Mouse (Mus musculus): ENCODE measurements around the gene Zfp169. TPM values are rescaled to one million over a fixed set of nuclear protein-coding genes. Genes with fewer than 3 reads are reported as not detected.

The Zfp169 gene
- polyA plus RNA-seq (2012; rRNA removed) = 12.0 and 13.3 TPM in 2 replicates

DNA sequence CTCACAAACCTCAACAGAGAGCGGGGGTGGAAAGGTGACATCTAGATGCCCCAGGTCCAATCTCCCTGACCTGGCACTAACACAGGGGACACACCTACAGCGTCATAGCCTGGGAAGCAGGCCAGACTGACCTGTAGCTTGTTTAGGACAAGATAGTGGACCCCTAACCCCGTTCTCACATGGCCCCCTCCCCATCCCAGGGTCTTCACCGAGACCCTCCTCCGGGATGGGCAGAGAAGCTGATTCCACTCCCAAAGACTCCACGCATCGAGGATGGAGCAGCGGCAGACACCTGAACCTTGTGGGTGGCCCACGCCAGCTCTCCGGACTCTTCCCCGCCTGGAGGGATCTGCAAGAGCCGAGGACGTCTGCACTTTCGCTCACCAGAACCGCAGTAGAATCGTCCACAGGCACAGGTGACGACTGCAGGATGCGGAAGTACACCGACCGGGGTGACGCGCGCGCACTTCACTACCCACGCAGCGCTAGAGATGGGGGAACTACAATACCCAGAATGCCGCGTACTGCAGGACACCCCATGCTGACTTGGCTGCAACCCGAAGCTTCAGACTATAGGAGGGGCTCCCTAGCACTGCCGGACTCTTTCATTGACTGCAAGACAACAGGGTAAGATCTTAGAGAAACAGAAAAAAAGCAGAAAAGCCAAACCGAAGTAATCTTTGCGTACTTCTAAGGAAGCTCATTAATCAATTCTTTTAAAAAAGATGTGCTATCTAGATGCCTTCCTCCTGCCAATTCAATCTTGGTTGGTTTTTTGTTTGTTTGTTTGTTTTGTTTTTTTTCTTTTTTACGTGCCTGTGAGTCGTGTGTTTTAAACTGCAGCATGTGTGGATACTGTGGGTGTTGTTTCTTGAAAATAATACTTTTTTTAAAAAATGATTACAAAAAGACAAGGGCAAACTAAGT, at the start of gene Zfp169, which contains the start of gene A830005F24Rik:
Gene Zfp169 (minus strand): TSS at position 449 of the 927 bp plus-strand sequence.
Gene A830005F24Rik (plus strand): TSS at position 568 of the 927 bp plus-strand sequence.
- DNase-seq (ENCODE audit: extremely low spot score in 1 of 2, low spot score in 1 of 2) = peak; percentile 92

DNA sequence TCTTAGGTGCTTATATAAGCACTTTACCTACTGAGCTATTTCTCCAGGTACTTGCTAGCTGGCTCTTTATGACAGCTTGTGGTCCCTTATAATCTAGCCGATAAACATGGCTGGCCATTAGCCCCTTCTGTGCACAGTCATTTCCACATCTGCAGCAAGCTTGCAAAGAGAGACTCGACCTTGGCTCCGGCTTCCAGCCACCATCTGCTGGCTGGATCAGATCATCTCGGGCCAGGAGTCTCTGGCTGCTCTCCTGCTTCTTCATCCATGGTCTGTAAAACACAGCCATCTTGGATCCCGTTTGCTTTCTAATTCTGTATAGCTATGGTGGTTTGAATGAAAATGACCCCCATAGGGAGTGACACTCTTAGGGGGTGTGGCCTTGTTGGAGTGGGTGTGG, 49.1 kb upstream of the Zfp169 start:
- no peak for DNase-seq (ENCODE audit: extremely low spot score in 1 of 2, low spot score in 1 of 2)

DNA sequence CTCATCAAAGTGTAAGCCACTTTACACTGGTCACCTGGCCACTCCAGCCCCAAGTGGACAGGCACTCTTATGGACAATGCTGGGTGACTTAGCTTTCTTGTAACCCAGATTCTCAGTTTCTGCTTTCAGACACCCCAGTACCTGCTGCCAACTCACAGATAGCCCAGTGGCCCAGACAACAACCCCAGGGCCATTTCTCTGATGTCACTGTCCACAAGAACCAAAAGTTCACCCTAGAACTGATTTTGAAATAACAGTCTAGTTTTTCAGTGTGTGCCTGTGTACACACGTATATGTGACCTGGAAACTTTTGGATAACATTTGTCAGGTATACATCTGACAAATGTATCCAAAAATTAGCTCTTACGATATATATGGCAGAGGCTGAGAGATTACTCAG, 48.2 kb upstream of the Zfp169 start:
- no peak for DNase-seq (ENCODE audit: extremely low spot score in 1 of 2, low spot score in 1 of 2)

DNA sequence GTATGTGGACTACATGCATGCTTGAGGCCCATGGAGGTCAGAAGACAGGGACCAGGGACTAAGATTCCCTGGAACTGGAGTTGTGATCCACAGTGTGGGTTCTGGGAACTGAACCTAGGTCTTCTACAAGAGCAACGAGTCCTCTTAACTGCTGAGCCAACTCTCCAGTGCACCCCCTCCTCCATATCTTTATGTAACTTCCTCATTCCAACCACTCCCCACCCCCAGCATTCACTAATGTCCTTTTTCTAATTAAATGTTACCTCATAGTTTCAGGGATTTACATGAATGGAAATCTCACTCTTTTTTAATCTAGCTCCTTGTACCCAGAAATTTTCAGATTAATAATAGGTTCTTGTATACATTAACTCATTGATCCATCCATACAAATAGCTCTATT, 42.7 kb upstream of the Zfp169 start:
- DNase-seq (ENCODE audit: extremely low spot score in 1 of 2, low spot score in 1 of 2) = no peak

DNA sequence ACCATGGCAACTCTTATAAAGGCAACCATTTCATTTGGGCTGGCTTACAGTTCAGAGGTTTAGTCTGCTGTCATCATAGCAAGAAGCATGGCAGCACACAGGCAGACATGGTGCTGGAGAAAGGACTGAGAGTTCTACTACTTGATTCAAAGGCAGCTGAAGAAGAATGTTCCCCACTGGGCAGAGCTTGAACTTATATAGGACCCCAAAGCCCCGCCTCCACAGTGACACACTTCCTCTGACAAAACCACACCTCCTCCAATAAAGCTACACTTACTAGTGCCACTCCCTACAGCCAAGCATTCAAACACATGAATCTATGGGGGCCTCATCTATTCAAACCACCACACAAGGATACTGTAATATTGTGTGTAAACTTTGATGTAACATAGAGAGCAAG, 41.3 kb upstream of the Zfp169 start:
- no peak for DNase-seq (ENCODE audit: extremely low spot score in 1 of 2, low spot score in 1 of 2)

DNA sequence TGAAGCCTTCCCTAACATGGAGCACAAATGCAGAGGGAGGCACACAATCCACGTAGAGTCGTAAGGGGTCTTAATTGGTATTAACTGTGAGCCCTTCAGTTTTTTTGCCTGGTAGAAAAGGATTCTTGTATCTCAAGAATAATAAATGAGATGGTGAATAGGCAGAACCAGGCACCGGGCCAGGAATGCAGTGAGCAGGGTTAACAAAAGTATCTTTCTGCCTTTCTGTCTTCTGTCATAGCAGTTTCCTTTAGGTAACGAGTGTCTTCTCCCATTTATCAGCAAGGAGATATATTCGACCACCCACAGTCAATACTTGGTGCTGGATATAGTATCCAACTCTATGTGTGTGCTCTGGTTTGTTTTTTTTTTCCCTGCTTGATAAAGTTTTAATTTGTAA, 40.3 kb upstream of the Zfp169 start:
- no peak for DNase-seq (ENCODE audit: extremely low spot score in 1 of 2, low spot score in 1 of 2)

DNA sequence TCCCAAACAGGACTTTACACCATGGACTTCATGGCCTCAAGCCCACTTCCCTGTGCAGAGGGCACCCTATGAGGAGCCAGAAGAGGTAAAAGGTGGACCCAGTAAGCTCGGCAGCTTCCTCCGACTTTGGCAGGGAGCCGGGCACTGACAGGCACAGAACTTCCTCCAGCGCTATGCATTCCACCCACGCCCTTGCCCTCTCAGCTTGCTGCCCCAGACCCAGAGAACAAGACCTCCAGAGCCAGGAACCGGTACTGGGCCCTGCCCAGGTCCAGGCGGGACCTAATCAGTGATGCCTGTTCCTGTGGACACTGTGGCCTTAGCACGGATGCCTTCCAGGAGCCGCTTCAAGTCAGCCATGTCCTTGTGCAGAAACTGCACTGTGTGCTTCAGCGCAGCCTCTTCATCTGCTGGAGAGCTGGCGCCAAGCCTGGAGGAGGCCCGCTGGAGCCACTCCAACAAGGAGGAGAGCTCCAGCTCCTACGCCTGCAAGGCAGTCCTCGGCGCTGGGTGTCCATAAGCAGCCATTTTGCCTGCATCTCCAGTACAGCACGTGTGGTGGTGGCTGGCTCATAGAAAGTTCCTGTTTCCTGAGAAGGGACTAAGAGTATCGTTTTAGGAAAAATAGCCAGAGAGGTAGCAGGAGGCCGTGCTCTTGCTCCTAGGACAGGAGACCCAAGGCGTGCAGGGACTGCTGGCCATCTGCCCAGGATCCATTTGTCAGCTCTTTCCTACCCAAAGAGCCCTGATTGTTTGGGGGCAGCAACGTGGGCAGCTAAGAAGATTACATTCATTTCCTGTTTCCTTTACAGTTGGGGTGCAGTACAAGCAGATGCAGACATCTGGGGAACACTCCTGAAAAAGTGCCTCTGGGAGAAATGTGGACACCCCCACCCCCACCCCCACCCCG, 39.2 kb upstream of the Zfp169 start:
- DNase-seq (ENCODE audit: extremely low spot score in 1 of 2, low spot score in 1 of 2) = peak; percentile 88 to 95

DNA sequence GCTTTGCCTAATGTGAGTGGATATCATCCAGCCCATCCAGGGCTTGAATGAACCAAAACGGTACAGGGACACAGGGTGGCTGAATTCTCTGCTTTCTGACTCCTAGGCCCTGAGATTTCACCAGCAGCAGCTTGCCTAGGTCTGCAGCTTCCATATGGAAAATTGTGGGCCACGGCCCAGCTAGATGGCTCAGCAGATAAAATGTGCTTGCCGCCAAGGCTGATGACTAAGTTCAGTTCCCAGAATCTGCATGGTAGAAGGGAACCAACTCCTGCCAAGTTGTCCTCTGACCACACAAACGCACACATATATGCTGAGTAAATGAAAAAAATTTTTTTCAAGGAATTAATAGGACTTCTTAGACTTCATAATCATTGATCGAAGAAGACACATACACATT, 35.0 kb upstream of the Zfp169 start:
- DNase-seq (ENCODE audit: extremely low spot score in 1 of 2, low spot score in 1 of 2) = no peak

DNA sequence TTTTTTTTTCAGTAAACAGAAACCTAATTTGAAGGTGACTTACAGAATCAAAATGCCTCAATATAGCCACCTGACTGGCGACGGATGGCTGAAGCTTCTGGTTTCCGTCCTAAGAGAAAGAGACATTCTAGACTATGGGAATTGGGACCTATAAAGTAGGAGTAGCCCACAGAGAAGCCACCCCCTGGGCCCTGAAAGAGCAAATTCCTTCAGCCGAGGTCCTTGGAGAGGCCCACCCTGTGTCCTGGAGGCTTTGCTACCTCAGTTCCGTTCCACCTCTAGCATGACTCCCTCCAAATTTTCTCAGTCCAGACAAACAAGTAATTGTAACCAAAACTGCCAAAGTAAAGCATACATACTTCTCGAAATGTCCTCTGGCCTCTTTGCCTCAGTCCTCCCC, 34.4 kb upstream of the Zfp169 start:
- DNase-seq (ENCODE audit: extremely low spot score in 1 of 2, low spot score in 1 of 2) = no peak

DNA sequence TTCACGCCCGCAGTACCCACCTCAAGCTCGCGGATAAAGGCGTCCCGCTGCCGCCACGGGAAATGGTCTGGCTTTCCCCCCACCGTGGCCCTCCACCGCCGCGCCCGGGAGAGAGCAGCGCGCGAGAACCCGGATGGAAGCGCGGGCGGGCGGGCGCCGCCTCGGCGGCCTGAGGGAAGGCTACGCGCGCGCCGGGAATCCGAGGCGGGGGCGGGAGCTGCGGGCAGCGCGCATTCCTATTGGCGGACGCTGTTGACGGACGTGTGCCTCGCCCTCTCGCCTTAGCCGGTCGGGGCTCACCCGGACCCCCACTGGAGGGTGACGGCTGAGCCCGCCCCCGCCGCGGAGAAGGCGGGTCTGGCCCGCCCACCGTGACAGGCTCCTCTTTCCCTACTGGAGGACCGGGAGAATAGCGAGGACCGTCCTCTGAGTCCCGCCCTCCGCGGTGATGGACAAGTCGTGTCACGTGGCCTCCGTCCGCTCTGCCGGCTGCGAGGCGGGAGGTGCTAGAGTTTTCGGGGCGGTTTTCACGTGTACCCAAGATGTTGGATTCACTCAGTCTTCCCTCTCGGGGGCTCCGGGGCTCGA, 33.2 kb upstream of the Zfp169 start:
- peak; percentile 99 for DNase-seq (ENCODE audit: extremely low spot score in 1 of 2, low spot score in 1 of 2)

DNA sequence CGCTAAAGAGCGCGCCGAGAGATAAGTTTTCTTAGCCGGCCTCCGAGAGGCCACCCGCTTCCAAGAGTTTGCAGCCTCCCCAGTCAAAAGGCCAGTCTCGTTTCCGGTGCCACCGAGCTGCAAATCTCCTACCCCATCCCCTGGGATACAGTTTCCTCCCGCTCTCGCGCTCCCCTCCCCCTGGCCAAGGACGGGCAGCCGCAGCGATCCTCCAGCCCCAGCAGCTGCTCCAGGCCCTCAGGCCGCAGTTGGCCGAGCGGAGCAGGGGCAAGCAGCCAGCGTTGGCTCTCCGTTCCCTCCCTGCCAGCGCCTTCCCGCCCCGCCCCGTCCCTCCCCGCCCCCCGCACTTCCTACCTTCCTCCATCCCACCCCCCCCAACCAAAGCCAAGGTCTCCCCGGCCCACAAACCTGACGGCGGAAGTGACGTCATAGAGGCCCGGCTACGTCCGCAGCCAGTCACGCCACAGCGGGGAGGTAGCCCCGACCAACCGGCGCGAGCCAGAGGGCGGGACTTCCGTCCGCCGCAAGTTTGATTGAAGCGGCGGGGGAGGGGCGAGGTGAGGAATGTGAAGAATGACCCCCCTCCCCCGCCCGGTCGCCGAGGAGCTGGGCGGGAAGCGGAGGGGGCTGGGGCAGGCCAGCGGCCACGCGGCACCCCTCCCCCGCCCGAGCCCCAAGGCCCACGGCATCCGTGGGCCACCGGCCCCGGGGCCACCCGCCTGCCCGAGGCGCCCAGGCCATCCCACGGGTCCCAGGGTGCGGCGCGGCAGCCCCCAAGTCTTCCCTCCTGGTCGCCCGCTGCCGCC, 32.4 kb upstream of the Zfp169 start:
- DNase-seq (ENCODE audit: extremely low spot score in 1 of 2, low spot score in 1 of 2) = peak; percentile 91 to 96

DNA sequence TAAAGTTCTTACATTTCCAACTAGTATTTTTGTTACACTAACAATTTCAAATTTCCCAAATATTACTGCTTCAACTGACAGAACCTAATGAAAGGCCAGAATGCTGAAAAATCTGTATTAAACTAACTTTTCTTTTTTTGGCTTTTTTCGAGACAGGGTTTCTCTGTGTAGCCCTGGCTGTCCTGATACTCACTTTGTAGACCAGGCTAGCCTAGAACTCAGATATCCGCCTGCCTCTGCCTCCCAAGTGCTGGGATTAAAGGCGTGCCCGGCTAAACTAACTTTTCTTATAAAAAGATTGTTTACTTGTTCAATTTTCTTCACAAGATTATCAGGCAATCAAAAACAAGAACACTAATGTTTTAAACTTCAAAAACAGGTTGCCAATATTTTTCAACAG, 31.6 kb upstream of the Zfp169 start:
- no peak for DNase-seq (ENCODE audit: extremely low spot score in 1 of 2, low spot score in 1 of 2)

DNA sequence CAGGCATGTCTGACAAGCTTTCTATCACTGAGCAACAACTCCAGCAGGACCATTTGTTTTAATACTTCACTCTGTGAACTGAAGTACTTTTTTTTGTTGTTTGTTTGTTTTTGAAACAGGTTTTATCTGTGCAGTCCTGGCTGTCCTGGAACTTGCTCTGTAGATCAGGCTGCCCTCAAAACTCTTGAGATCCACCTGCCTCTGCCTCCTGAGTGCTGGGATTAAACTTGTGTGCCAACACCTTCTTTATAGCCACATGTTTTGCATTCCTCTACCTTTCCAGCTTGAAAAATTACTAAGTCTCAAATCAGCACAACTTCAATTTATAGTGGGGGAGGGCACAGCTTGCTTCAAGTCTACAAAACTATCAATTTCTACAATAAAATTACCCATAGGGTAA, 31.1 kb upstream of the Zfp169 start:
- no peak for DNase-seq (ENCODE audit: extremely low spot score in 1 of 2, low spot score in 1 of 2)

DNA sequence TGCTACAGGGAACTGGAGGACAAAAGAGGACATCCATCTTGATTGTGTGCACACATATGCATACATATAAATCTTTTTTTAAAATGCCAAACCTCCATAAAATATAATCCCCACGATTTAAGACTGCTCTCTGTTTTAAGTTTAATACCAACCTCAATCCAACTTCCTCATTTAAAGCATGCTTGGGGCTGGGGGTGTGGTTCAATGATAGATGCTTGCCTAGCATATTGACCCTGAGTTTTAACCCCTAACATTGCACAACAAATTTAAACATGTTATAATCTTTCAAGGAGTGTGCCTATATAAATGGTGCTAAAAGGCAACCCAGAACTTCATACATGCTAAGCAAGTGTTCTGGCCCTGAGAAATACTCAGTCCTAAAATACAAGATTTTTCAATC, 27.2 kb upstream of the Zfp169 start:
- no peak for DNase-seq (ENCODE audit: extremely low spot score in 1 of 2, low spot score in 1 of 2)

DNA sequence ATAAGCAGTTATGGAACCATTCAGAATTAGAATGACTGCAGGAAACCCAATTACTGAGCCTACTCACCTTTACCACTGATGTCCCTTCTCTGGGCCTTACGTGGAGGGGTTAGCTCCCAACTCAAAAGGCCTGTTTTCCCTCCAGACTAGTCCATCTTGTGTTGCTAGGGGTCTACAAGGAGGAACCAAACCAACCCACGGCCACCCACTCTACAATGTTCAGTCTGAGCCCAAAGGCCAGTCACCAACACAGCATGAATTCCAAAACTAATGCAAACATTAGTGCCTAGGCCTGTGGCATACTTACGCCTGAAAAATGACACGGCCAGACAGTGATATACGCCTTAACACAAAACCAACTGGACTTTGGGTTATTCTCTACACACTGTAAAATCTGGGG, 20.2 kb upstream of the Zfp169 start:
- no peak for DNase-seq (ENCODE audit: extremely low spot score in 1 of 2, low spot score in 1 of 2)

DNA sequence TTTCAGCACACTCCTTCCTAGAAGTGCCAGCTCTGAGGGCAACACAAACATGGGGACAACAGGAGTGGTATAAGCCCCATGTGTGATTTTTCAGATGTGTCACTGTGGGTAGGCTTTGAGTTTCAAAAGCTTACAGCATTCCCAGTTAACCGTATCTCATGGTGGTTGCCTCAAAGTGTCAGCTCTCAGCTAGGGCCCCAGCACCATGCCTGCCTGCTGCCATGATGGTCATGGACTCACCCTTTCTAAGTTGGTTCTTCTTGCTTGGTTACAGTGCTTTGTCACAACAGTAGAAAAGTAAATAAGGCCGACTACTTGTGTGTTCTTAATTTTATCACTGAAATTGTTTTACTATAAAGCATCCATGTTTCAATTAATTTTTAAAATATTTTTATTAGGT, 18.2 kb upstream of the Zfp169 start:
- no peak for DNase-seq (ENCODE audit: extremely low spot score in 1 of 2, low spot score in 1 of 2)

DNA sequence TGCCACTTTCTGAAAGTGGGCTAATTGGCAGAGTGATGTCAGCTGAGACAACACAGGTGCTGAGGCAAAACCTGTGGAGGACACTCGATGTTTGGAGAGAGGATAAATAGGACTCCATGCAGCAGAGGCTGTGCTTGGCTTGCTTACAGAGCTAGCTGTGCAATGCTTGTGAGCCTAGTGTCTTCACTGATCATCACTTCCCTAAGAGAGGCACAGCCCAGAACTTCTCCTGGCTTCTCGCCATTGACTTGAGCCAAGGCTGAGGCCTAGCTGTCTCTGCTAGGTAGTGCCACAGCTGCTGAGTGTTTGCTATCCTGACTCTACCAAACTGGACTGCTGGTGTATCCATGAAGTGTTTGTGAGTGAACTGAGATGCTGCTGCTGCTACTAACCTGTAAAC, 17.4 kb upstream of the Zfp169 start:
- no peak for DNase-seq (ENCODE audit: extremely low spot score in 1 of 2, low spot score in 1 of 2)

DNA sequence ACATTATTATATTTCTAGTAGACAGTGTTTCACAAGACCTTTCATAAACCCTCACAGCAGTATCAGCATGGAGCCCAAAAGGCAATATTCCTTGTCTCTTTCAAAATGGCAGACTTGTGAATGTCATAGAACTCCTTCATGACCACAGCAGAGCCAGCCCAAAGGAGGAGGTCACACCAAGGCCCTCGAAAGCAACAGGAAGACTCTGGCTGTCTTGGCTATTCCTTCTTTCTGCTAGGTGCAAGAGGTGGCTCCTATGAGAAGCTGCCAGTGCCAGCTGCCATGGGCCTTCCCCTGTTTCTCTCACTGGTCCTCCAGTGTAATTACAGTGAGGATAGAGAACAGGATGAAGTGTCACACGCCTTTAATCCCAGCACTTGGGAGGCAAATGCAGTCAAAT, 15.8 kb upstream of the Zfp169 start:
- DNase-seq (ENCODE audit: extremely low spot score in 1 of 2, low spot score in 1 of 2) = no peak

DNA sequence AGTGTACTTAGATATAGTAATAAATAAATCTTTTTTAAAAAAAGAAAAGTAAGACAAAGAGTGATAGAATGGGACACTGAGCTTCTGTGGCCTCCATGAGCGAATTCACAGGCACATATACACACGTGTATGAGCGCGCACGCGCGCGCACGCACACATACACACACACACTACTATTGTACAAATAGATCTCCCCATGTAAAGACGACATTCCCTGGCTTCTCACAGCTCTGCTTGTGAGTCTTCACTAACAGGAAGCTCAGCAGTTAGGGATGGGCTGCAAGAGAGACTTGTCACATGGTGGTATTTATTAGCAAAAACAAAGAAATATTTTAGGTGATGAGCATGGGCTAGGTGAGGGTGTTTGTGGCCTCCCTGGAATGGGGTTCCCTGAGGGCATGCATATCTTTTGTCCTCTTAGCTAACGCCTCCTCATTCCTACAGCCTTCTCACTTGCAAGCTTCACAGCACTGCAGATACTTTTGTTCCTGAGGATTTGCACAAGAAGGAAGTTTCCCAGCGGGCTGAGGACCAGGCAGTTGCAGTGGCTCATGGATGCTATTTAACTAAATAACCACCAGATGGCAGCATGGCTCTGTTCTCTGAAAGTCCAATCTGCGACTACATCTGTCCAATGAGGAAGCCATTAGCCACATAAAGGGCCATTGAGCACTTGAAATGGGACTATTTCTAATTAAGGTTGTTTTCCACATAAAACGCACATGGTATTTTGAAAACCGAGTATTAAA, 15.0 kb upstream of the Zfp169 start:
- DNase-seq (ENCODE audit: extremely low spot score in 1 of 2, low spot score in 1 of 2) = peak in 1 of 2 experiments; percentile 91

All from frontal cortex, adult 2 months (tissue).